Mouse (Mus musculus): ENCODE results near the gene Nt5c2.

GRCm38 (mm10) chr19:47036596-47036995 lies 21.6 kb upstream of the Nt5c2 start:
- TF ChIP-seq GATA1 (IDR thresholded peaks at IDR 0.05; ENCODE audit: borderline replicate concordance, low read length) (no peak), FLI1 (IDR thresholded peaks at IDR 0.05; ENCODE audit: low read length) (no peak)
